Mouse (Mus musculus) T-helper 17 cell (primary cell): ENCODE data around the gene Rnh1.

Experiments
- in situ Hi-C, 2 experiments: fragments of 300-600 bp; cut with MboI, MseI; formaldehyde crosslinking; loops; 1 replicate in 1 of 2; 2 replicates in 1 of 2; pipeline ENCODE4 v1.15.1; 2025; ENCODE audit warnings: high pct_unique_total_duplicates in 2 of 2

Rnh1 gene

DNA sequence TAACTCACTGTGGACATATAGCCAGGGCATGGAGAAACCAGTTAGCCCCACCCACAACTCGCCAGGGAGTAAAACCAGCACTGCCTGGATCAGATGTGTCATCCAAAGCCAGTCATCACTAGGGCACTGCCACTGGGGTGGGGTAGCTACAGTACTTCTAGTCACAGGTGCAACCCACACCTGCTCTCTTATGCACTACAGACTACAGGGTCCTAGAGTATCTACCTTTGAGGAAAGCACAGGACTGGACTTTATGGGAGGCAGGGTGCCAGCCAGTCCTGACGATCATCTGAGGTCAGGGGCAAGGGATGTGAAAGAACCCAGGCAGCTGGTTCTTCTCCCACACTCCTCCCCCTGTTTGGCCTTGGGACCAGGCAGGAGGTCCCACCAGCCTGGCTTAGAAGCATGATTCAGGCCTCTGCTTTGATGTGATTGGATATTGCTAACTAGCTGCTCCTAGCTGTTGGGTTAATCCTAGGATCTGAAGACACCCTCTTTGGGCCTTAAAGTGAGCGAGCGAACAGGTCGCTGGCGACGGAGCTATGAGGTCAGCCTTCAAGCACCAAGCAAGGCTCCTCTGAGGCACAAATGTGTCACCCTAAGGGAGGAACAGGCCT lies 4.6 kb downstream of the Rnh1 start:
- in situ Hi-C loops: loop anchor here in 1 of 2 experiments (5.0 to 10.0 kb wide), 2 partner anchors 36 to 843 kb away; partner anchors contain the start of gene Olfr525

DNA sequence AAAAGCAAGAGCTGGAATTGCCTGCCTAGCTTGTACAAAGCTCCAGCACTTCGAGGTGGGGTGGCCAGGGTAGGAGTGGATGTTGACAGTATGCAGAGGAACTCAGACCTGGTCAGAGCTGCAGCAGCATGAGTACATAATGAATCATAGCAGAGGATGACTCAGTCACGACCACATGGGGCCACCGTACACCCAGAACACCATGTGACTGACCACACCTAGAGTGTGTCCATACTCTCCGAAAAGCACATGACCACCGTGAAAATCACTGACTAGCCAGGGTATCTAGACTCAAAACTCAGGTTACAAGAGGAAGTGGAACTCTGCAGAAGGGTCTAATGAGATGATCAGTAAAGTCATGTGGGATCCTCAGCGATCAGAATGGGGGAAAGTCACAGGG lies 7.8 kb downstream of the Rnh1 start:
- in situ Hi-C loops: loop anchor here in 1 of 2 experiments (5.0 to 10.0 kb wide), 2 partner anchors 33 to 840 kb away; partner anchors contain the start of gene Olfr525

DNA sequence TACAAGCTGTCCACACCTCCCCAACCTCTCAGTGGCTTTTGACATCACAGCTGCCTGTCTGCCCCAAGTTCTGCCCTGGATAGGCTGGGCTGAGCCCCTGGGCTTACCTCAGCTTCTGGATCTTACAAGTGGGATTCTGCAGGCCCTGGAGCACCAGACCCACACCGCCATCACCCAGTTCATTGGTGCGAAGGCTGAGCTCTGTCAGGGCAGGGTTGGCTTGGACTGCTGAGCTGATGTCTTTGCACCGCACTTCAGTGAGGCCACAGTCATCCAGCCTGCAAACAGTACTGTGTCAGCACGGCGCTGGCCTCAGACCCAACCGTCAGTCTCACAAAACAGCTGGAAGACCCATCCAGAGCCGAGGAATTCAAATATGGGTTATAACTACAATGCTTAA lies 8.3 kb downstream of the Rnh1 start:
- in situ Hi-C loops: loop anchor here in 1 of 2 experiments (10.0 kb wide), 1 partner anchor 840 kb away; the partner anchor contains the start of gene Olfr525

DNA sequence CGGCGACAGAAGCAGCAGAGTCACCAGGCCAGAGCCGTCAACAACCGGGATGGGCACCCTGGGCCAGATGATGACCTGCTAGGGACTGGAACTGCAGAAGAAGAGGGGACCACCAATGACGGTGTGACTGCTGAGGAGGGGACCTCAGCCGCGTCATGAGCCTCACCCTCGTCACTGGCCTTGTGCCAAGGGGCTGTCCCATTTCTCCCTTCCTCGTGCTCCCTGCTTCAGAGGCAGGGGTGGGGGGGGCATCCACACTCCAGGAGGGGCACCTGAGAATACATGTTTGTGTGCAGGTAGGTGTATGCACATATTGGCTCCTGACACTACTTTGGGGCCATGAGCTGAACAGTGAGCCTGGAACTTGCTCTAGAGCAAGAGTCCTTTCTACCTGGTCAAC lies 17.3 kb downstream of the Rnh1 start:
- in situ Hi-C loops: no loop called here

DNA sequence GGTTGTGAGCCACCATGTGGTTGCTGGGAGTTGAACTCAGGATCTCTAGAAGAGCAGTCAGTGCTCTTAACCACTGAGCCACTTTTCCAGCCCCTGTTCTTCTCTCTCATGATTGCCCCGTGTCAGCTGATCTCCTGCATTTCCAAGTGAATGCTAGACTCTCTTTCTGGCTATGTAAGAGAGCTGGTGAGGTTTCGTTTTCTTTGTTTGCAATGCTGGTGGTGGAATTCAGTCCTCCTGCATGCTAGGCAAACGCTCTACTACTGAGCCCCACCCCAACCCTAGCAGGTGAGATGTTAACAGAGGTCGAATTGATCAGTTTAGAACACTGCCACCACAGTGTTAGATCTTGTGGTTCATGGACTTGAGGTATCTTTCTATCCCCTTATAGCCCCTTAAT lies 24.0 kb downstream of the Rnh1 start:
- in situ Hi-C loops: no loop called here

DNA sequence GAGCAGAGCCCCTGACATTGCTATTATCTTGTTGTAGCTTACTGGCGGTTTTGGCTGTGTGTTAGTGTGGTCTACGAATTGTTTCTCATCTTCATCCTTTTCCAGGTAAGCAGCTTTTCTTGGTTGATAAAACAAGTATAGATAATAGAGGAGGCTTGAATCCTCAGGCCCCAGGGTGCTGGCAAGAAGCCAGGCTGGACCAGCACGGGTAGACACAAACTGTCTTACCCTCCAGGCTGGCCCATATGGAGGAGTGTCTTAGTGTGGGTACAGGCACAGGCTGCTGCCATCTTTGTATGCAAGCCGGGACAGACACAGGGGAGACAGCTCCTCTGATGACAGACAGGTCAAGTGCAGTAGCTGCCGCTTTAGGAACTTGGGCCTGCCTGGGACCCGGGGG lies 25.6 kb downstream of the Rnh1 start:
- in situ Hi-C loops: no loop called here

DNA sequence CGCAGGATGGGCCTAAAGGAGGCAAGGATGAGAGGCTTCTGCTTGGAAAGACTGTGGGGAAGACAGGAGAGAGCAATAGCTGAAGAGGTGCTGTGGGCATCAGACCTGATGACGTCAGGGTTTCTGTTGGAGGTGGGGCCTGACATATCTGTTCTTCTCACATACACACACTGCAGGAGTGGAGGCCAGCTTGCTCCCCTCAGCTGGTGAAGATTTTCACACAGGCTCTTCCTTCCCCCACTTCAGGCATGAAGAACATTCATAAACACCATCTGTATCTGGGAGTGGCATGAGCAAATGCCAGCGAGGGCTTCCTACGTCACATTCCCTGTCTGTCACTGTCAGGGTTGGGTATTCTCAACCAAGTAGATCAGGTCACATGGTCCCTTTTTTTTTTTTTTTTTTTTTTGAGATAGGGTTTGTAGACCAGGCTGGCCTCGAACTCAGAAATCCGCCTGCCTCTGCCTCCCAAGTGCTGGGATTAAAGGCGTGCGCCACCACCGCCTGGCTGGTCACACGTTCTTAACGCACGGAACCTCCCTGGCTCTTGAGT lies 26.5 kb downstream of the Rnh1 start:
- in situ Hi-C loops: no loop called here

DNA sequence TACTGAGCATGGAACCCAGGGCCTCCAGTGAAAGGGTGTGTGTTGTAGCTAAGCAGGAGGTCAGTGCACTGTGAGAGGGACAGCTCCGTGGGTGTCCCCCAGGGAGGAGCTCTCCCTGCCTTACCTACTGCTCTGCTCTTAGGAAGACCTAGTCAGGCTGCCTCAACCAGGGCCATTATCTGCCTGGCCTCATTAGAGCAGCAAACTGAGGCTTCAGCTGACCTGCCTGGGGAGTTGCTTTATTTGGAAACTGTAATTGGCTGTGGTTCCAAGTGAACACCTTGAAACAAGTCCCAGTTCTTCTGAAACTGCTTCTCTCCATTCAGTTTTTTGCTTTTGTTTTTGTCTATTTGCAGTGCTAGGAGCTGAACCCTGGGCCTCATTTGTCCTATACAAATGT lies 27.3 kb downstream of the Rnh1 start:
- in situ Hi-C loops: no loop called here

DNA sequence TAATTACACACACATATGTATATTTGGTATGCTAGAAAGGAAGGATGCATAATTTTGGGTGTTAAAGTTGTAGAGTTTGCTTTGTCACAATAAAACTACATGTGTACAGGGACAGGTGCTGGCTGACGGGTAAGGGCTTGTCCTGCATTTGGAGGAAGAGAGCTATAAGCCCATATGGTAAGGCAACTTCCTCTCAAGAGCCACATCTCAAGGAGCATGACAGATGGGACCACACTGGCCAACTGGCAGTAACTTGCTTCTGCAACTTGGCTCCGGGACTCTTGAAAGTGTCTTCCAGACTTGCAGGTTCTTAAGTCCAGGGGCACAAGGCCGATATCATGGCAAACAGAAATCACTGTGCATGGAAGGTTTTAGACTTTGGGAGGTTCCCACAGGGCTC lies 28.0 kb downstream of the Rnh1 start:
- in situ Hi-C loops: no loop called here

DNA sequence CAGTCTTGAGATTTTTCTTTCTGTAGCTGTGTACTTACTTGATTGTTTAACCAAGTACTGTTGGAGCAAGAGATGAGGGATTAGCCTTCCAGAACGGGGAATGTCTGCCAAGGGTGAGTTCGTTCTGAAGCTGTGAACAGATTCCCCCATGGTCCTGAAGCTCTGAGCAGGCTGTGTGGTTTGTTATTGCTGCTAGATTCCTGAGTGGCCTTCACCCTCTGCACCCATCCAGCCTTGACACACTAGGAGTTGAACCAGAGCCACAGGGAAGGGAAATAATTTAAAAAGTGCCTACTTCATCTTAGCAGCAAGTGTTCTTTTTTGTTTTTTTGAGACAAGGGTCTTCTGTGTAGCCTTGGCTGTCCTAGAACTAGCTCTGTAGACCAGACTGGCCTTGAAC lies 28.8 kb downstream of the Rnh1 start:
- in situ Hi-C loops: no loop called here

DNA sequence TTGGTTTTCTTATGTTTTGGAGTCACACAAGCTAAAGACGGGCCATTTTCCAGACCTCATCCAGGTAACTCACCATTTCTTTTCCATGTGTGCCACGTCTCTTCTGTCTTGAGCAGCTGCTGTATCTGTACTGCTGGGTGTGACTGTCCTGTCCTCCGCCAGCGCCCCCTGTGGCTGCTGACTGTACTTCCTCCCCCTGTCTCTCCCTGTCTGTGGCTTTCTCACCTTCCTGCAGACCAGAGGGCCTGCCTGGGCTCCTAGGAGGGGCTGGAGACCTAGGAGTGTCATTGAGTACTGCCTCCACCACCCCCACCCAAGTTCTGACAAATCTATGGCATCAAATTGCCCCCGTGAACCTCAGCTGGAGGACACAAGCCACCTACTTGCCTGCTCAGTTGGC lies 29.5 kb downstream of the Rnh1 start:
- in situ Hi-C loops: no loop called here

DNA sequence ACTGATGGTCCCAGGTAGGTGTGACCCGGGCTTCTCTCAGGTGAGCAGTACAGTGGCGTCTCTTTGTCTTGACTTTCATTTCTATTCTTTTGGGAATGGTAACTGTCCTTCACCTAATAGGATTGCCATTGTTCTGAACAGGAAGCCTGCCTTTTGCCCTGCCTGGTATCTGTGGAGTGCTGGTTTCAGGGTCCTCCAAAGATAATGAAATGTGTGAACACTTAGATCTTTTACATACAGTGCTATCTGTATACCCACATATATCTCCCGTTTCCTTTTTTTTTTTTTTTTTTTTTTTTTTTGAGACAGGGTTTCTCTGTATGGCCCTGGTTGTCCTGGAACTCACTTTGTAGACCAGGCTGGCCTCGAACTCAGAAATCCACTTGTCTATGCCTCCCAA lies 31.3 kb downstream of the Rnh1 start:
- in situ Hi-C loops: no loop called here

DNA sequence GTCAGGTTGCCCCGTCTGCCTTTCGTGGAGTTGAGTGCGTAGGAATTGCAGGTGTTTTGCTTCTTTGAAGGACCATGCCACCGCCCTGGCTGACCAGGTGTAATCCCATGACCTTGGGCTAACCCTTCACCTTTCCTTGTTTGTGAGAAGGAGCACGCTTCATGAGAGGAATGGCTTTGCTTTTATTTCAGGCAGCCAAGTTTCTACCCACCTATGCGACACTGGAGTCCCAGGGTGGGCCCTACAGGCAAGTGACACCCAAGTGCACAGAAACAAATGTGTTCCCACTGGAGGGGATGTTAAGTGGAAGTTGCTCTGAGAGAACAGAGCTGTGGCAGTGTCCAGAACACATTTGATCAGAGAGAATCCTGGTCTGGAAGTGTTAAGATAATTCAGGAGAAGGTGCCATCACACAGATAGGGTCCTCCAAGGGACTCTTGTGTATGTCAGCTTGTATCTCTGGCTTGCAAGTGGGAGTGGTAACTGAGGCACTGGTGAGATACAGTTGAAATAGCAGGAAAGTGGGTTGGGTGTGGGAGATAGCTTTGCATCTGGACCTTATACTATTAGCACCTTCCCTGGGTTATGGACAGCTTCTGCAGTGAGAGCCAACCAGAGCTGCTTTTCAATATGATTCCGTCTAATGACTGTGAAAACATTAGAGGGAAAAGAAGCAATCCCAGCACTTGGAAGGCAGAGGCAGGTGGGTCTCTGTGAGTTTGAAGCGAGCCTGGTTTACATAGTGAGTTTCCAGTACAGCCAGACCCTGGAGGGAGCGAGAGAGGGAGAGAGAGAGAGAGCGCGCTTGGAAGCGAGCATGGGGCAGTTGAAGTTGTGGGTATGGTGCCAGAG lies 40.5 kb downstream of the Rnh1 start:
- in situ Hi-C loops: loop anchor here in 1 of 2 experiments (5.0 kb wide), 1 partner anchor 35 kb away; no protein-coding TSS in a partner anchor

DNA sequence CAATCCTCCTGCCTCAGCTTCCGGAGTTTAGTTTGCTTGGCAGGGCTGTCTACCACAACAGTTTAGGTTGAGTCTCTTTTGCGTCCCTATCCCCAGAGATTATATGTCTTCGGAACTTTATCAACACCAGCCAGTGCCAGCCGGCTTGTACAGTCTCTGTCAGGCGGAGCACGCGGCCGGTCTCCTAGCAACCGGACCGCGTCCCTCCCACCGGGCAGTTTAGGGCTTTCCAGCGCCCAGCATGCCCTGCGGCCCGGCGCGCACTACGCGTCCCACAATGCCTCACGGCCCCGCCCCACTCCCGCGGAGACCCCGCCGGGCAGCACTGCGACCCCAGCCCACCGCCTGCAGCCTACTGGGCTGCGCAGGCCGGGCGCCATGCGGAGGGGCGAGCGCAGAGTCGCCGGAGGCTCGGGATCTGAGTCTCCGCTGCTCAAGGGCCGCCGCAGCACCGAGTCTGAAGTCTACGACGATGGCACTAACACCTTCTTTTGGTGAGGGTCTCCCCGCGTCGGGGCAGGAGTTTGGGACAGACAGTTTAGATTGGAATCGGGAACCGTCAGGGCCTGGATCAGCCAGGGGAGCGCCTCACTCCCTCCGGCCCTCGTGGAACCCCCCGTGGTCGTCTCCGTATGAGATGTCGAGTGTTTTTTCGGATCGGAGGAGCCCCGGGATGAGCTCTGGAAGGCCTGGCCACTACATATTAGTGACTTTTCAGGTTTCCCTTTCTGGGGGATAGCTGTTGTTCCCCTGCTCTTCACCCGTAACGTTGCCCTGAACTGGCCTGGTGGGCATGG lies 41.4 kb downstream of the Rnh1 start:
- in situ Hi-C loops: loop anchor here in 1 of 2 experiments (5.0 kb wide), 1 partner anchor 36 kb away; no protein-coding TSS in a partner anchor

DNA sequence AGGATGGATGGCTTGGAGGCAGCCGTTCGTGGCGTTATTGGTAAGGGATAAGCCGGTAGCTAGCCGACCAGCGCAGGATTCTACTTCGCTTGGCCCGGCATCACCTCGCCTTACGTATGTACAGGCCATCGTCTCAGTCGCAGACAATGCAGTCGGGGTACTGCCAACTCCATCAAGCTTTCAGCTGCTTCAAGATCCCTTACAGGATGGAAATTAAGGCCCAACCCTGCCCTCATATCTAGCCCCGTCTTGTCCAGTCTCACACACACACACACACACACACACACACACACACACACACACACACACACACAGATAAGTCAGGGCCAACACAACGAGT lies 49.2 kb downstream of the Rnh1 start:
- in situ Hi-C loops: no loop called here

DNA sequence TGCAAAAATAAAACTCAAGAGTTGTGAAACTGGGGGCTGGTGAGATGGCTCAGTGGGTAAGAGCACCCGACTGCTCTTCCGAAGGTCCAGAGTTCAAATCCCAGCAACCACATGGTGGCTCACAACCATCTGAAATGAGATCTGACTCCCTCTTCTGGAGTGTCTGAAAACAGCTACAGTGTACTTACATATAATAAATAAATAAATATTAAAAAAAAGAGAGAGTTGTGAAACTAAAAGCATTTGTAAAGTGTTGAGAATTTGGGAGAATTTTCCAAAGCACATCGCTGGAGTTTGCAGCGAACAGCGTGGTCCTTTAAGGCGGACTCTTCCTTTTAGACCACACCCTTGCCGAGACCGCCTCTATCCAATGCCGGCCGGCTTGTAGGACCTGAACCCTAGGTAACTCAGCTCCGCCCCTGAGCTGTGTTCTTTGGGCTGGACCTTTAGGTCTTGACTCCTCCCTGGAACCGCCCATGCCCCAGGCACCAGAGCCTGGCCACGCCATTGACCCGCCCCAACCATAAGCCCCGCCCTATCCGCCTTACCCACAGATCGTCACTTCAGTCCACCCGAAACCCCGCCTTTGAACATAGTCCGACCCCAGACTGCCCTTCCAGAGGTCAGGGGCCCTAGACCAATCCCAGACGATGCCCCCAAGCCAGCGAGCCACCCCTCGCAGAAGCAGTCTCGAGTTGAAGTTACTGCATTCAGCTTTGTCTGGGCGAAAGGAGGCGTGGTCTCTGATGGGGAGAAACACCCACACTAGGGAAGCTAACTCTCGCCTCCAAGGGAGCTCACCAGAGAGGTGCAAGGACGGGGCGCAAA lies 49.8 kb downstream of the Rnh1 start:
- in situ Hi-C loops: no loop called here

DNA sequence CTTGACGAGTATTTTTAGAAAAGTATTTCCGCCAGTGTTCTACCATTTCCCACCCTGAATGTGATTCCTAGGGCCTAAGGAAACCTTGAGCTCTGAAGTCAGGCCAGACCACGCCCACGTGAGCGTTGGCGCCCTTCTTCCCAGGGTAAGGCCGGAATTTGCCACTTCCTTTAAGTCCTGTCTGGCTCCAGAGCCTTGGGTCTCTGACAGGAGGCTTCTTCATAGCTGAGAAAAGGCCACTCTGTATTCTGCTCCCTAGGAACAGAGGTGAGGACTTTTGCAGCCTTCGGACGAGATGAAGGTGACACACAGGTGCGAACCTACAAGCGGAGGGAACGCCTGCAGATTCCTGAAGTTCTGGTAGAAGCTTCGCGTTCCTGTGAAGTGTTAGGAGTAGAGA lies 50.4 kb downstream of the Rnh1 start, which contains the start of gene Ptdss2:
Gene Ptdss2 (plus strand): TSS at position 138 of the 400 bp plus-strand sequence.
- in situ Hi-C loops: no loop called here

DNA sequence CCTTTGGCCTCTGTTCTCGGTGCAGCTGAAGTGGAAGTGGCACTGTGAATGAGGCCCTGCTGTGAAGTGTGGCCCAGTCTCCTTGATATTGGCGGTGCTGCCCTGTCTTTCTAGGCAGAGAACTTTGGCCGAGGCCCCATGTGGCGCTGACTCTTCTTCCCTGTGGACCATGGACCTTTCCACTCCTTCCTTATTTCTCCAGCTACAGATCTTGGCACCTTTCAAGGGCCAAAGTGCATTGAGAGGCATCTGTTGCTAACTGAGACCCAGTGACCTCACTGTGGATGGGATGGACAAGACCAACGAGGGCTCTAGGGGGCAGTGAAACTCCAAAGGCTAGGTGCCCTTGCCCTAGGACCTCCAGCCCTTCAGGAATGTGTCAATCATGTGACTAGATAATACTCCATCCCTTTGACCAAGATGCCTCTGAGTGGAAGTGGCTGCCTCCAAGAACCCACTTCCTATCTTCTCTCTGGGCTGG lies 51.6 kb downstream of the Rnh1 start:
- in situ Hi-C loops: no loop called here

DNA sequence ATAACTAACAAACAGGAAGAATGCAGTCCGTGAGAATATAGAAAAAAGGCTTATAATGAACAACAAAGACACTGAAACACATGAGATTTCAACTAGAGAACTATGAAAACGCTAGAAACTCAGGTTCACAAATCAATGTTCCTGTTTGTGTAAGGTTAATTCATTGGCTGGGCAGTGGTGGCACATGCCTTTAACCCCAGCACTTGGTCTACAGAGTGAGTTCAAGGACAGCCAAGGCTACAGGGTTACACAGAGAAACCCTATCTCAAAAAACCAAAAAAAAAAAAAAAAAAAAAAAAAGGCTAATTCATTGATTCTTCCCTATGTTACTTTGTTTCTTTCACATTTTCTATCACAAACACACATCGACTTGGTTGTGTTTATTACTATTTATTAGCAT lies 52.1 kb downstream of the Rnh1 start:
- in situ Hi-C loops: no loop called here

DNA sequence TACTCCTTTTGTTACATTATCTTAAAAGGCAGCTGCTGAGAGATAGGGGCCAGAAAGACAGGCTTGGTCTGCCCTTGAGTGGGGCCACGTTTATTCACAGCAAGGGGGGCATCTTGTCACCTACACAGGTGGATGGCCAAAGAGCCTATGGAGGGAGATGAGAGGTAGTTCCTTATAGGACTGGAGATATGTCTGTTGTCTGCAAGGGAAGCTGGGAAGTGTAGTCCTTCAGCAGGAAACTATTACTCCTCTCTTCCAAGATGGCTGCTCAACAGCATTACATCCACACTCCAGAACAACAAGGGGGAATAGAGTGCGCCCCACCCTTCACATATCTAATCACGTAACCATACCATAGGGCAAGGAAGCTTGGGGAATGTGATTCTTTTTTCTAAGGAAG lies 53.2 kb downstream of the Rnh1 start:
- in situ Hi-C loops: loop anchor here in 1 of 2 experiments (10.0 kb wide), 1 partner anchor 485 kb away; no protein-coding TSS in a partner anchor
